Mouse (Mus musculus) stomach, postnatal 0 days (tissue): Measurements from ENCODE around the gene Zfp334.

Experiments used
- CTCF ChIP-seq: IDR thresholded peaks from 2 replicates; pipeline ENCODE4 v1.5.1; 2016; ENCODE audit warnings: antibody characterized with exemption, low read depth, mild to moderate bottlenecking, moderate library complexity
- EP300 ChIP-seq: optimal IDR thresholded peaks from 2 replicates; pipeline ENCODE3; 2016; ENCODE audit warnings: antibody characterized with exemption

DNA sequence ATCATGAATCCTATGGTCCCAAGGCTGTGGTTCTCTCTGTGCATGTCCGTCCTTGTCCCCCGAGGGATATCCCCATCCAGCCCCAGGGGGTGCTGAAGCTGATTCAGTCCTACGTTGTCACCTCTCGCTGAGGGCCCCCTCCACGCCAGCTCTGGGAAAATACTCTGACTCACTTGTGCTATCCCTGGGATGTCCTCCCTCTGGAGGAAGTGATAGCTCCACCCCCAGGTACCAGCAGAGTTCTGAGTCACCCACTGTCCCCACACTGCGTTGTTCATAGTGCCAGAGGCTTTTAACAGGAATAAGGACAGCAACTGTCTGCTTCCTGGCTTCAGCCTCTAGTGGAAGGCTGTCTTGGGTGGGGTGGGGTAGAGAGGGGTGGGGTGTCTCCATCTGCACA lies 17.3 kb upstream of the Zfp334 start:
- TF ChIP-seq CTCF: no peak
- TF ChIP-seq EP300: no peak
